Mouse (Mus musculus) CH12.LX (cell line): ENCODE measurements around the gene Slc43a1. TPM values are rescaled to one million over a fixed set of nuclear protein-coding genes. Genes with fewer than 3 reads are reported as not detected.

ENCODE experiments used
- DNase-seq: peaks from one replicate; pipeline ENCODE4 v3.0.0-alpha.2; 2013; ENCODE audit errors: extremely low read depth
- H3K27ac ChIP-seq: 2 replicates; pipeline ENCODE4 v1.5.1; 2012; ENCODE audit warnings: low read depth, mild to moderate bottlenecking, control low read depth, moderate library complexity; ENCODE audit not compliant: insufficient read depth
- H3K27me3 ChIP-seq: replicated peaks from 2 replicates; pipeline ENCODE3; 2012; ENCODE audit warnings: inconsistent platforms
- H3K36me3 ChIP-seq, 2 experiments: replicated peaks in 1 of 2; 2 replicates each; pipeline versions ENCODE3 to v1.6.1; 2012; ENCODE audit warnings: inconsistent platforms in 1 of 2, low read length in 1 of 2, mild to moderate bottlenecking in 1 of 2, mixed read lengths in 1 of 2, moderate library complexity in 1 of 2; ENCODE audit not compliant: control insufficient read depth in 1 of 2, insufficient read depth in 1 of 2
- H3K4me1 ChIP-seq, 2 experiments: 2 replicates each; pipeline ENCODE4 v1.6.1; 2012; ENCODE audit warnings: inconsistent platforms in 1 of 2, moderate library complexity in 1 of 2; ENCODE audit not compliant: insufficient read depth in 2 of 2, control insufficient read depth in 1 of 2
- H3K4me2 ChIP-seq: 2 replicates; pipeline ENCODE4 v1.6.1; 2012; ENCODE audit warnings: low read depth, mild to moderate bottlenecking, control low read depth; ENCODE audit not compliant: poor library complexity, insufficient read depth, severe bottlenecking
- H3K4me3 ChIP-seq, 3 experiments: fragments of 150-350 bp in 1 of 3; sonication (generic) in 1 of 3; replicated peaks in 1 of 3; 2 replicates each; pipeline versions ENCODE3 to v1.5.1; 2011 to 2012; ENCODE audit warnings: low read depth in 2 of 3, low read length in 2 of 3, mild to moderate bottlenecking in 2 of 3, moderate library complexity in 2 of 3, control low read depth in 1 of 3, improper control_type of control experiment in 1 of 3, inconsistent platforms in 1 of 3, mixed read lengths in 1 of 3; ENCODE audit not compliant: poor library complexity in 1 of 3
- H3K79me2 ChIP-seq: replicated peaks from 2 replicates; pipeline ENCODE4 v1.6.1; 2012; ENCODE audit warnings: mild to moderate bottlenecking, moderate library complexity; ENCODE audit not compliant: control insufficient read depth, poor library complexity, insufficient read depth, severe bottlenecking; ENCODE audit errors: extremely low read depth
- H3K9ac ChIP-seq: 2 replicates; pipeline ENCODE4 v1.6.1; 2012; ENCODE audit warnings: low read depth, mild to moderate bottlenecking, control low read depth, moderate library complexity; ENCODE audit not compliant: insufficient read depth
- H3K9me3 ChIP-seq: replicated peaks from 2 replicates; pipeline ENCODE3; 2012; ENCODE audit warnings: low read length, inconsistent platforms, mixed read lengths
- CTCF ChIP-seq, 2 experiments: IDR thresholded peaks in 1 of 2; conservative IDR thresholded peaks in 1 of 2; 2 replicates each; pipeline ENCODE4 v1.5.1; 2011 to 2012; ENCODE audit warnings: low read depth in 2 of 2, low read length in 2 of 2, improper control_type of control experiment in 1 of 2, inconsistent platforms in 1 of 2, mild to moderate bottlenecking in 1 of 2, moderate library complexity in 1 of 2
- GABPA ChIP-seq: IDR thresholded peaks from 2 replicates; pipeline ENCODE4 v1.6.1; 2012; ENCODE audit warnings: low read depth, low read length, improper control_type of control experiment, inconsistent platforms; ENCODE audit not compliant: insufficient replicate concordance
- HCFC1 ChIP-seq: IDR thresholded peaks from 2 replicates; pipeline ENCODE4 v1.6.1; 2012; ENCODE audit warnings: low read depth, mild to moderate bottlenecking, inconsistent platforms, low read length, improper control_type of control experiment
- MAX ChIP-seq: IDR thresholded peaks from 2 replicates; pipeline ENCODE4 v1.6.1; 2011; ENCODE audit warnings: low read length, improper control_type of control experiment
- MXI1 ChIP-seq: IDR thresholded peaks from 2 replicates; pipeline ENCODE4 v1.6.1; 2011; ENCODE audit warnings: mild to moderate bottlenecking, low read depth, low read length, improper control_type of control experiment
- NELFE ChIP-seq: IDR thresholded peaks from 2 replicates; pipeline ENCODE4 v1.6.1; 2011; ENCODE audit warnings: low read depth, low read length, improper control_type of control experiment
- NRF1 ChIP-seq: IDR thresholded peaks from 2 replicates; pipeline ENCODE4 v1.6.1; 2014; ENCODE audit warnings: low read depth, mild to moderate bottlenecking, inconsistent platforms, low read length, improper control_type of control experiment, moderate library complexity
- PAX5 ChIP-seq: IDR thresholded peaks from 2 replicates; pipeline ENCODE4 v1.6.1; 2012; ENCODE audit warnings: low read length, inconsistent platforms, mixed read lengths
- POLR2AphosphoS2 ChIP-seq: IDR thresholded peaks from 2 replicates; pipeline ENCODE4 v1.6.1; 2011; ENCODE audit warnings: low read depth, low read length, improper control_type of control experiment
- RAD21 ChIP-seq: IDR thresholded peaks from 2 replicates; pipeline ENCODE4 v1.6.1; 2011; ENCODE audit warnings: low read depth, mild to moderate bottlenecking, low read length, improper control_type of control experiment, moderate library complexity
- SMC3 ChIP-seq: IDR thresholded peaks from 2 replicates; pipeline ENCODE4 v1.6.1; 2011; ENCODE audit warnings: low read depth, low read length, improper control_type of control experiment
- TBP ChIP-seq: conservative IDR thresholded peaks from 2 replicates; pipeline ENCODE4 v1.6.1; 2011; ENCODE audit warnings: low read depth, low read length, improper control_type of control experiment
- ZKSCAN1 ChIP-seq: IDR thresholded peaks from 2 replicates; pipeline ENCODE4 v1.6.1; 2012; ENCODE audit warnings: low read depth, inconsistent platforms, low read length, improper control_type of control experiment, borderline replicate concordance
- dilution Hi-C: fragments of 300-500 bp; cut with MboI; formaldehyde crosslinking; loops from 2 replicates; pipeline ENCODE4 v1.14.3; 2020; ENCODE audit warnings: low sequenced_read_pairs; ENCODE audit not compliant: extremely low pct_unique_long_range_greater_than_20kb, extremely low pct_ligation_motif_present
- in situ Hi-C: fragments of 300-500 bp; cut with MboI; formaldehyde crosslinking; loops from 3 replicates; pipeline ENCODE4 v1.14.3; 2019; ENCODE audit warnings: low sequenced_read_pairs, low pct_ligation_motif_present, low pct_unique_long_range_greater_than_20kb, mixed read lengths
- polyA plus RNA-seq: library from polyadenylated mRNA; unstranded; fragments of >175 nt; gene quantifications from 2 replicates; pipeline ENCODE4 v1.2.1, GENCODE M21; 2012; ENCODE audit warnings: low read depth; ENCODE audit not compliant: insufficient read length
- total RNA-seq, 2 experiments: library from RNA; depleted of rRNA; stranded (reverse); fragments of 300-350 nt in 1 of 2; fragments of >200 nt in 1 of 2; gene quantifications; 2 replicates each; pipeline ENCODE4 v1.2.3; 2012 to 2014

Slc43a1 gene
- total and polyA plus RNA-seq, 3 experiments: 0.19 to 5.0 (median 0.30) TPM

GRCm38 (mm10) chr2:84884611-84885010 lies 46.0 kb downstream of the Slc43a1 start:
- in situ Hi-C loops (loop anchor here (25.0 kb wide), 1 partner anchor 353 kb away; no protein-coding TSS in a partner anchor), dilution Hi-C loops (no loop called here)
- Histone ChIP-seq H3K79me2 (no peaks in the 10 kb centered on the region), H3K4me1 (peaks cover 3 to 29% of the 10 kb centered on the region in 2 experiments), H3K9me3 (peaks cover 4% of the 10 kb centered on the region), H3K4me2 (no peak overlapping the region), H3K9ac (no peak overlapping the region), H3K27ac (no peak overlapping the region), H3K27me3 (peaks cover 31% of the 10 kb centered on the region), H3K4me3 (no peak overlapping the region), H3K36me3 (no peaks in the 10 kb centered on the region)
- DNase-seq: no peak
- TF ChIP-seq RAD21: no peak
- TF ChIP-seq CTCF (conservative IDR thresholded peaks at IDR 0.05 in 1 of 2, IDR thresholded peaks at IDR 0.05 in 1 of 2; ENCODE audit: low read depth in 2 of 2, low read length in 2 of 2): peak in 1 of 2 experiments; percentile 10; a peak in 1 of 4 replicates

DNA sequence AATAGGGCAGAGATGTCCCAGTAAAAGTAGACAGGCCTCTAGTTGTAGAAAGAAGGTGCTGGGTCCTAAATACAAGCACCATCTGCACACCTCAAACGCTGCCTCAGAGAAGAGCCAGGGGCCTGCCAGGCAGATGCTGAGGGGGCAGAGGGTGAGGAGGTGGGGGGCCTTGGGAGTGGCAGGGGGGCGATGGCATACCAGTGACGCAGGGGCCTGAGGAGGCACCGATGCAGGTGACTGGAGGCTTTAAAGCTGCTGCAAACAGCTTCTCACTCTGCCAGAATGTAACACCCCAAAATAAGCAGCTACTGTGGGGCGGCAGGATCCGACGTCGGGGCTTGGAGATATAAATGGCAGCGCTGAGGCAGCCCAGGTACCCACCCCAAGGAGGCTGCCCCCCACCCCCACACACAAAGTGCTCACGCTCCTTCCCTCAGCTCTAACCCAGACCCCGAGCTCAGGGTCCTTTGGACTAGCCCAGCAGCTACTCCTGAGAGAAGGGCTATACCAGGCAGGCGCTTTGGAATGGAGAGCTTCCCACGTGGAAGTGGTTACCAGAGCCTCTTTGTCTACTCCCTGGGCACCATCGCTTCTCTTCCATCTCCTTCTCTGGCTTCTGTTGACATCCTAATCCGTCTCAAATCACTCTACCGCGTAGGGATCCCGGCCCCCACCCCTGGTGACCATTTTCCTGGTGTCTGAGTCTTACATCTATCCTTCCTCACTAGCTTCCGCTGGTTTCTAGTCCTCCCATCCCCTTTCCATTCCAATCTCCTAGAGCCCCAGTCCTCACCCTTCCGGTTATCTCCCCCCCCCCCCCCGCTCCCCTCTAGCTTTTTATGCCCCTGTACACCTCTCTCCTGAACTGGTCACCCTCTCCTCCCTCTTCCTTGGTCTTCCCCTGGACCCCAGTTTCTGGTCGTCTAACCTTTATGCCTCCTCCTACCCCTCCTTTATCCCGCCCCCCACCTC lies 46.7 kb downstream of the Slc43a1 start:
- TF ChIP-seq MAX (no peak), GABPA (no peak), HCFC1 (no peak), NRF1 (no peak), NELFE (no peak), SMC3 (no peak), TBP (no peak), ZKSCAN1 (no peak), PAX5 (no peak), MXI1 (no peak), POLR2AphosphoS2 (no peak)
- H3K9me3 ChIP-seq: peaks cover 4% of the 10 kb centered on the region
- in situ Hi-C loops (loop anchor here (25.0 kb wide), 1 partner anchor 352 kb away; no protein-coding TSS in a partner anchor), dilution Hi-C loops (no loop called here)
- no peaks in the 10 kb centered on the region for H3K79me2 ChIP-seq
- peaks cover 0 to 24% of the 10 kb centered on the region in 2 experiments; a peak in 3 of 4 replicates for H3K4me1 ChIP-seq
- no peak overlapping the region for H3K27ac ChIP-seq
- no peaks in the 10 kb centered on the region for H3K36me3 ChIP-seq
- DNase-seq: no peak
- H3K4me3 ChIP-seq: no peak overlapping the region
- H3K9ac ChIP-seq: no peak overlapping the region
- H3K4me2 ChIP-seq: no peak overlapping the region
- H3K27me3 ChIP-seq: peaks cover 30% of the 10 kb centered on the region
